Mouse (Mus musculus): ENCODE results near the gene Nrd1. TPM values are rescaled to one million over a fixed set of nuclear protein-coding genes. Genes with fewer than 3 reads are reported as not detected.

Gene Nrd1
- total RNA-seq, 2 experiments from 2014 or later = 121 to 130 TPM

GRCm38 (mm10) chr4:109080118-109080517 is 79.7 kb downstream of the Nrd1 start:
- H3K27ac ChIP-seq = peak overlapping the region; percentile 36; the same call in 1 of the 2 replicates
- DNase-seq (ENCODE audit: low spot score in 2 of 2) = no peak
- no peak for TF ChIP-seq CTCF (conservative IDR thresholded peaks at IDR 0.05)
- no peak overlapping the region for H3K4me3 ChIP-seq

GRCm38 (mm10) chr4:109089171-109089570 is 88.7 kb downstream of the Nrd1 start:
- no peak overlapping the region for H3K27ac ChIP-seq
- no peak for TF ChIP-seq CTCF (conservative IDR thresholded peaks at IDR 0.05)
- DNase-seq (ENCODE audit: low spot score in 2 of 2) = no peak
- no peak overlapping the region for H3K4me3 ChIP-seq

- H3K27ac ChIP-seq = no peak overlapping the region
- no peak for TF ChIP-seq CTCF (conservative IDR thresholded peaks at IDR 0.05)
Observed at GRCm38 (mm10) chr4:109089999-109090398, 89.5 kb downstream of the Nrd1 start.

GRCm38 (mm10) chr4:109091241-109091777 is 90.9 kb downstream of the Nrd1 start:
- DNase-seq (ENCODE audit: low spot score in 2 of 2) = no peak
- no peak overlapping the region for H3K4me3 ChIP-seq
- H3K27ac ChIP-seq = no peak overlapping the region
- TF ChIP-seq CTCF (conservative IDR thresholded peaks at IDR 0.05) = no peak

More at GRCm38 (mm10) chr4:109089999-109090398, 89.5 kb downstream of the Nrd1 start:
- DNase-seq (ENCODE audit: low spot score in 2 of 2) = no peak
- H3K4me3 ChIP-seq = no peak overlapping the region

GRCm38 (mm10) chr4:109092344-109092743 is 91.9 kb downstream of the Nrd1 start:
- H3K4me3 ChIP-seq = no peak overlapping the region
- no peak overlapping the region for H3K27ac ChIP-seq
- TF ChIP-seq CTCF (conservative IDR thresholded peaks at IDR 0.05) = no peak
- DNase-seq (ENCODE audit: low spot score in 2 of 2) = no peak

GRCm38 (mm10) chr4:109094269-109094668 is 93.8 kb downstream of the Nrd1 start:
- TF ChIP-seq CTCF (conservative IDR thresholded peaks at IDR 0.05) = no peak

GRCm38 (mm10) chr4:109098861-109099260 is 98.4 kb downstream of the Nrd1 start:
- no peak for TF ChIP-seq CTCF (conservative IDR thresholded peaks at IDR 0.05)
- Histone ChIP-seq H3K27ac (no peak overlapping the region), H3K4me3 (no peak overlapping the region)
- DNase-seq (ENCODE audit: low spot score in 2 of 2) = no peak

More at GRCm38 (mm10) chr4:109094269-109094668, 93.8 kb downstream of the Nrd1 start:
- Histone ChIP-seq H3K27ac (peak overlapping the region; percentile 19; the same call in 1 of the 2 replicates), H3K4me3 (no peak overlapping the region)
- DNase-seq (ENCODE audit: low spot score in 2 of 2) = no peak

GRCm38 (mm10) chr4:109102574-109102973 is 102.1 kb downstream of the Nrd1 start:
- no peak for DNase-seq (ENCODE audit: low spot score in 2 of 2)
- TF ChIP-seq CTCF (conservative IDR thresholded peaks at IDR 0.05) = no peak
- H3K4me3 ChIP-seq = no peak overlapping the region
- no peak overlapping the region for H3K27ac ChIP-seq

GRCm38 (mm10) chr4:109103145-109103883 is 102.9 kb downstream of the Nrd1 start:
- Histone ChIP-seq H3K27ac (no peak overlapping the region), H3K4me3 (no peak overlapping the region)
- no peak for DNase-seq (ENCODE audit: low spot score in 2 of 2)
- TF ChIP-seq CTCF (conservative IDR thresholded peaks at IDR 0.05) = no peak

- TF ChIP-seq CTCF (conservative IDR thresholded peaks at IDR 0.05) = no peak
- Histone ChIP-seq H3K27ac (no peak overlapping the region), H3K4me3 (no peak overlapping the region)
- no peak for DNase-seq (ENCODE audit: low spot score in 2 of 2)
Observed at GRCm38 (mm10) chr4:109105254-109105653, 104.8 kb downstream of the Nrd1 start.

- H3K4me3 ChIP-seq = no peak overlapping the region
- H3K27ac ChIP-seq = no peak overlapping the region
- DNase-seq (ENCODE audit: low spot score in 2 of 2) = no peak
- TF ChIP-seq CTCF (conservative IDR thresholded peaks at IDR 0.05) = no peak
Observed at GRCm38 (mm10) chr4:109106034-109106433, 105.6 kb downstream of the Nrd1 start.

GRCm38 (mm10) chr4:109106594-109106993 is 106.1 kb downstream of the Nrd1 start:
- H3K27ac ChIP-seq = no peak overlapping the region
- no peak for DNase-seq (ENCODE audit: low spot score in 2 of 2)
- H3K4me3 ChIP-seq = no peak overlapping the region
- TF ChIP-seq CTCF (conservative IDR thresholded peaks at IDR 0.05) = no peak

GRCm38 (mm10) chr4:109109012-109109411 is 108.6 kb downstream of the Nrd1 start:
- no peak for DNase-seq (ENCODE audit: low spot score in 2 of 2)
- no peak for TF ChIP-seq CTCF (conservative IDR thresholded peaks at IDR 0.05)
- Histone ChIP-seq H3K4me3 (no peak overlapping the region), H3K27ac (no peak overlapping the region)

GRCm38 (mm10) chr4:109109686-109110085 is 109.2 kb downstream of the Nrd1 start:
- no peak for DNase-seq (ENCODE audit: low spot score in 2 of 2)
- Histone ChIP-seq H3K4me3 (no peak overlapping the region), H3K27ac (no peak overlapping the region)
- TF ChIP-seq CTCF (conservative IDR thresholded peaks at IDR 0.05) = no peak

Measured in layer of hippocampus, adult 2 months (tissue).